Mouse (Mus musculus) heart, adult 11 months (tissue): ENCODE measurements at regions not wholly inside any gene's neighbourhood (a gene's known extent, or its start where the extent isn't known, plus 50 kb on each side); places are given as distances from the start of the nearest gene placed in this dataset.

ENCODE experiments used
- DNase-seq: peaks from one replicate; pipeline ENCODE4 v3.0.0; 2022

- DNase-seq = peak; percentile 64
Observed at GRCm38 (mm10) chr1:75839551-75840223, 293.6 kb downstream of the Slc4a3 start.

GRCm38 (mm10) chr1:75842396-75842795 is 296.3 kb downstream of the Slc4a3 start:
- peak; percentile 36 for DNase-seq

- peak; percentile 61 for DNase-seq
Observed at GRCm38 (mm10) chr1:75843326-75843725, 297.3 kb downstream of the Slc4a3 start.

GRCm38 (mm10) chr1:75844123-75844522 is 298.1 kb downstream of the Slc4a3 start:
- DNase-seq = peak; percentile 30

GRCm38 (mm10) chr1:75844529-75844928 is 298.5 kb downstream of the Slc4a3 start:
- peak; percentile 17 for DNase-seq

- peak; percentile 52 for DNase-seq
Observed at GRCm38 (mm10) chr1:75844981-75845380, 298.9 kb downstream of the Slc4a3 start.

GRCm38 (mm10) chr1:75845771-75846535 is 299.9 kb downstream of the Slc4a3 start:
- DNase-seq = peak; percentile 46

GRCm38 (mm10) chr1:75847681-75848080 is 301.6 kb downstream of the Slc4a3 start:
- DNase-seq = peak; percentile 45

- no peak for DNase-seq
Observed at GRCm38 (mm10) chr1:75848436-75848835, 302.4 kb downstream of the Slc4a3 start.

- DNase-seq = peak; percentile 62
Observed at GRCm38 (mm10) chr1:75850131-75850530, 304.1 kb downstream of the Slc4a3 start.

- peak; percentile 21 for DNase-seq
Observed at GRCm38 (mm10) chr1:75858551-75859255, 312.6 kb downstream of the Slc4a3 start.

- no peak for DNase-seq
Observed at GRCm38 (mm10) chr1:75862757-75863156, 316.7 kb downstream of the Slc4a3 start.

- DNase-seq = peak; percentile 34
Observed at GRCm38 (mm10) chr1:75866556-75866955, 320.5 kb downstream of the Slc4a3 start.

GRCm38 (mm10) chr1:75869414-75869813 is 323.3 kb downstream of the Slc4a3 start:
- peak; percentile 36 for DNase-seq

GRCm38 (mm10) chr1:75869846-75870245 is 323.8 kb downstream of the Slc4a3 start:
- peak; percentile 51 for DNase-seq

GRCm38 (mm10) chr1:75873911-75874310 is 327.8 kb downstream of the Slc4a3 start:
- no peak for DNase-seq

GRCm38 (mm10) chr1:75877209-75877608 is 331.1 kb downstream of the Slc4a3 start:
- DNase-seq = no peak

GRCm38 (mm10) chr1:75885632-75886031 is 339.6 kb downstream of the Slc4a3 start:
- DNase-seq = no peak

GRCm38 (mm10) chr1:75888499-75889208 is 342.6 kb downstream of the Slc4a3 start:
- DNase-seq = no peak

GRCm38 (mm10) chr1:75889847-75890591 is 344.0 kb downstream of the Slc4a3 start:
- DNase-seq = no peak

GRCm38 (mm10) chr1:75890636-75891276 is 344.7 kb downstream of the Slc4a3 start:
- no peak for DNase-seq

- DNase-seq = peak; percentile 41
Observed at GRCm38 (mm10) chr1:75895550-75895949, 349.5 kb downstream of the Slc4a3 start.
